Mouse (Mus musculus): ENCODE results near the gene Lcp2. TPM values are rescaled to one million over a fixed set of nuclear protein-coding genes. Genes with fewer than 3 reads are reported as not detected.

Lcp2 gene
- polyA plus RNA-seq, 1 experiment from 2014 or later = 9.5 TPM

DNA sequence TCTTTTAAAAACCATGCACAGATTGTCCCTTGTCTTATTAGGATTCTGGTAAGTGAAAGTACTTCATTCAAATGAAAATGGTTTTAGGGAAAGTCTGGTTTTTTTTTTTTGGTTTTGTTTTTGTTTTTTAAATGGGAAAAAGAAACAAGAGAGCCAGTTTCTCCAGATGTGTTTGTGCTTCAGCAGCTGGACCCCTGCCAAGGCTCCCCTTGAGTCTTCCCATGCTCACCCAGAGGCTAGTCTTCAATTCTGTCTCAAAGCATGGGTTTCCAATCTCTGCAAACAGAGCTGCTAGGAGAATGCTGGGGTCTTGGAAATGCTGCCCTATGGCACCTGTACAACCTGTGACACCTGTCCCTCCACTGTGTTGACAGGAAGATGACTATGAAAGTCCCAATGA, 23.9 kb downstream of the Lcp2 start:
- no peak for ATAC-seq (ENCODE audit: low read depth)
- Histone ChIP-seq H3K4me3 (ENCODE audit: low read depth, low read length) (no peak overlapping the region), H3K27me3 (ENCODE audit: control insufficient read depth, insufficient read depth, low read depth, low read length) (no peaks in the 10 kb centered on the region), H3K9me3 (replicated peaks; ENCODE audit: control insufficient read depth, low read length) (no peaks in the 10 kb centered on the region), H3K9ac (ENCODE audit: low read depth, low read length) (no peak overlapping the region), H3K27ac (ENCODE audit: low read length) (no peak overlapping the region), H3K4me2 (ENCODE audit: low read depth, low read length) (no peak overlapping the region), H3K4me1 (ENCODE audit: control insufficient read depth, low read depth, low read length) (no peaks in the 10 kb centered on the region; the same call in 1 of the 2 replicates), H3K36me3 (ENCODE audit: control insufficient read depth, insufficient read depth) (no peaks in the 10 kb centered on the region)

DNA sequence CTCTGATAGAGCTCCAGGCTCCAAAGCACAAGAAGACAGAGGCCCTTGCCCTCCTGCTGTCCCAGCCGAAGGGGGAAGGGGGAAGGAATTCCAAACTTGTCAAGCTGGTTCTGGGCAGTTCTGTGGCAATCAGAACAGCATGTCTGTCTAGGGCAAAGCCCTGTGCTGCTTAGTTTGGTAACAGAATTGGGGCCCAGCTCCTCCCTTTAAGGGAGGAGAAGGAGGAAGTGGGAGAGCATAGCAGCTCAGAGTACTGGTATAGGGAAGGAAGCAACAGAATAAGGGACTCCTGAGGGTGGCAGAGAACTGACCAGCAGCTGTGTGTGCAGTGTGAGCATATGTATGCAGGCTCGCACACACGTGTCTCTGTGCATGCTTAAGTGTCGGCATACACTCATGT, 25.6 kb downstream of the Lcp2 start:
- WGBS (ENCODE audit: insufficient replicate concordance) = 16% methylated on average over 4 of the region's 4 CpGs
- H3K9me3 ChIP-seq (replicated peaks; ENCODE audit: control insufficient read depth, low read length) = no peaks in the 10 kb centered on the region
- H3K27ac ChIP-seq (ENCODE audit: low read length) = 0 out of 2 replicates have a peak overlapping the region, but pooled peaks have one; percentile 9
- H3K36me3 ChIP-seq (ENCODE audit: control insufficient read depth, insufficient read depth) = no peaks in the 10 kb centered on the region
- H3K4me2 ChIP-seq (ENCODE audit: low read depth, low read length) = no peak overlapping the region
- H3K9ac ChIP-seq (ENCODE audit: low read depth, low read length) = no peak overlapping the region
- H3K4me3 ChIP-seq (ENCODE audit: low read depth, low read length) = no peak overlapping the region
- ATAC-seq (ENCODE audit: low read depth) = peak; percentile 54
- H3K4me1 ChIP-seq (ENCODE audit: control insufficient read depth, low read depth, low read length) = no peaks in the 10 kb centered on the region; the same call in 1 of the 2 replicates
- H3K27me3 ChIP-seq (ENCODE audit: control insufficient read depth, insufficient read depth, low read depth, low read length) = no peaks in the 10 kb centered on the region

DNA sequence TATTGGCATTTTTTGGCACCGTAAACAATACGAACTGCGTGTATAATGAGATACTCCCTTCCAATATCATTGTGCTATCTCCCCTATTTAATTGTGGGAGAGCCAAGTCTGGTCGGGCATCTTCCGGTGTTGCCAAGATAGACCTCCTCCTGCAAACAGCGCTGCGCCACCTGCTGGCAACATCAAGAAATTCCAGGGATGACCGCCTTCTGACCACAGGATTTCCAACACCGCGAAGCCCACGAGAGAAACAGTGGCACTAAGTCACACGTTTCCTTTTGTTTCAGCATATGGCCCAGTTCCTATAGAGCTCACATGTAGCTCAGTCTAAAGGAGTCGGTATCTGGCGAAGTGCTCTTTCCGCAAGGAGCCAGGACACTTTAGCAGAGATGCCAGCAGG, 27.1 kb downstream of the Lcp2 start:
- no peak for ATAC-seq (ENCODE audit: low read depth)
- no peak overlapping the region for H3K9ac ChIP-seq (ENCODE audit: low read depth, low read length)
- no peak overlapping the region for H3K4me3 ChIP-seq (ENCODE audit: low read depth, low read length)
- no peak overlapping the region for H3K4me2 ChIP-seq (ENCODE audit: low read depth, low read length)
- H3K9me3 ChIP-seq (replicated peaks; ENCODE audit: control insufficient read depth, low read length) = no peaks in the 10 kb centered on the region
- no peak overlapping the region for H3K27ac ChIP-seq (ENCODE audit: low read length)
- no peaks in the 10 kb centered on the region for H3K27me3 ChIP-seq (ENCODE audit: control insufficient read depth, insufficient read depth, low read depth, low read length)
- WGBS (ENCODE audit: insufficient replicate concordance) = 14% methylated on average over 15 of the region's 15 CpGs
- no peaks in the 10 kb centered on the region; the same call in 1 of the 2 replicates for H3K4me1 ChIP-seq (ENCODE audit: control insufficient read depth, low read depth, low read length)
- no peaks in the 10 kb centered on the region for H3K36me3 ChIP-seq (ENCODE audit: control insufficient read depth, insufficient read depth)

DNA sequence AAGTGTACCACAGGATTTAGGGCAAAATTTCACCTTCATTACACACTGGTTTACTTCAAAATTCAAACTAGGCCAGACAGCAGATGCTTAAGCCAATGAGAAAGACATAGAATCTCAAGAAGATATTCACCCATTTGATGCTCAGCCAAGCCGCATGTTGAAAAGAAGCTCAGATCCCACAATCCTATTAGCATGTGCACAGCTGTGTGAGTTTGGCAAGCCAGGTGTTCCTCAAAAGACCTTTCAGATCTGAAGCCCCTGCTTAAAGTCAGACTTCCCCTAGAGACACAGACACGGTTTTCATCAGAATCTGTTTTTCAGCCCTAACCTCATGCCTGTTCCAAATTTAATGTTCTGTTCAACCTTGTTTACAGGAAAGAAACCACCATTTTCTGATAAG, 31.1 kb downstream of the Lcp2 start:
- no peak for ATAC-seq (ENCODE audit: low read depth)
- Histone ChIP-seq H3K9me3 (replicated peaks; ENCODE audit: control insufficient read depth, low read length) (no peaks in the 10 kb centered on the region), H3K4me1 (ENCODE audit: control insufficient read depth, low read depth, low read length) (no peaks in the 10 kb centered on the region; the same call in 1 of the 2 replicates), H3K4me3 (ENCODE audit: low read depth, low read length) (no peak overlapping the region), H3K9ac (ENCODE audit: low read depth, low read length) (no peak overlapping the region), H3K36me3 (ENCODE audit: control insufficient read depth, insufficient read depth) (no peaks in the 10 kb centered on the region), H3K4me2 (ENCODE audit: low read depth, low read length) (no peak overlapping the region), H3K27me3 (ENCODE audit: control insufficient read depth, insufficient read depth, low read depth, low read length) (no peaks in the 10 kb centered on the region), H3K27ac (ENCODE audit: low read length) (no peak overlapping the region)
- 64% methylated on average over 2 of the region's 2 CpGs for WGBS (ENCODE audit: insufficient replicate concordance)

DNA sequence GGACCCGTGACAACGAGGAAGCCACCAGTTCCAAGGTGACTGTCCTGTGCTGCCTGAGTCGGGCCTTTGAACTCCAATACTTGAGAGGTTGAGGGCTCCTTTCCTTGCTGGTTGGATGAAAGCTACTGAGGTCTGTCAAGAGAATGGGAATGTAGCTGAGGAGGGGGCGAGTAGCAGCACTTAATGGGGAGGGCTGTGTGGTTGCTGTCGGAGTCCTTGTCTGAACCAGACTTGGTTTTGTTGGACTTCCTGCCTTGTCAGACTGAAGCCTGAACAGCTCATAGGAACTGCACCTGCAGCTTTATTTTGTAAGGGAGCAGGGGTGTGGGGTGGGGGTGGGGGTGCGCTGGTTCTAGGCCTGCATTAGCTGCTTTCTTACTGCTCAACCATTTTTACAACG, 31.9 kb downstream of the Lcp2 start:
- Histone ChIP-seq H3K9ac (ENCODE audit: low read depth, low read length) (no peak overlapping the region), H3K4me2 (ENCODE audit: low read depth, low read length) (no peak overlapping the region), H3K36me3 (ENCODE audit: control insufficient read depth, insufficient read depth) (no peaks in the 10 kb centered on the region), H3K9me3 (replicated peaks; ENCODE audit: control insufficient read depth, low read length) (no peaks in the 10 kb centered on the region), H3K27me3 (ENCODE audit: control insufficient read depth, insufficient read depth, low read depth, low read length) (no peaks in the 10 kb centered on the region), H3K4me3 (ENCODE audit: low read depth, low read length) (no peak overlapping the region), H3K4me1 (ENCODE audit: control insufficient read depth, low read depth, low read length) (no peaks in the 10 kb centered on the region), H3K27ac (ENCODE audit: low read length) (no peak overlapping the region)
- 59% methylated on average over 7 of the region's 7 CpGs for WGBS (ENCODE audit: insufficient replicate concordance)
- no peak for ATAC-seq (ENCODE audit: low read depth)

DNA sequence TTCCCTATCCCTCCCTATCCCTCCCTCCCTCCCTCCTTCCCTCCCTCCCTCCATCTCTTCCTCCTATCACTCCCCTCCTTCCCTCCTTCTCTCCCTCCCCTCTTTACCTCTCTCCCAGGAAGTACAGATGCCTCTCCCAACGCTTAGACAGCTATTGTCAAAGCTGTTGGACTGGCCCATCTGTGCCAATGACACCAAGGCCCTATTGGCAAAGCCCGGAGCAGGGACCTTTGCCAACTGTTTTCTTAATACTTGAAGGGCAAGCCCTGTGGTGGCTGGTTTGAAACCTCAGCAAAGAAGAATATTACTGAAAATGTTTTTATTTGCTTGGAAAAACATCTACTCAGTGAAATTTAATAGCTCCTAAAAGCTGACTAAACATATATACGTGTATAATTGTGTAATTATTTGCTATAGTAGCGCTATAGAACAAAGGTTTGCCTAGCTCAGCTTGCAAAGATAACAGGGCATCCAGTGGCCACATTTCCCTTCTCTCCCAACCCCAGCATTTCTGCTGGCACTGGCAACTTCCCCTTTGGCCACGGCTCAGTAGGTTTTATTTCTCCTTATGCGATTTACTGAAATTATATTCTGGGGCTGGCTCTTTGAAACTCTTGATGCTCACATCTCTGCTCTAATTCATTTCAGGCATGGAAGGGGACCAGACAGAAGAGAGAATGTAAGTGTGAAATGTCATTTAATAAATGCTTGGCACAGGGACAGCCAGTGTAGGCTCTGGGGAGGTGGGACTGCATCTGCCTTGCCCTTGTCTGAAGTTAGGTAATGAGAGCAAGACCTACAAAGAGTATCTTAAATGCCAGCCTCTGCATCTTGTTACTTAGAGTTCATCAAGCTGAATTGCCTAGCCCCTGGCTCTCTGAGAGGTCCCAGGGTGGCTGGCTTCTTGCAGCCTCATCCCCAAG, 33.1 kb downstream of the Lcp2 start:
- Histone ChIP-seq H3K9me3 (replicated peaks; ENCODE audit: control insufficient read depth, low read length) (no peaks in the 10 kb centered on the region), H3K27ac (ENCODE audit: low read length) (no peak overlapping the region), H3K27me3 (ENCODE audit: control insufficient read depth, insufficient read depth, low read depth, low read length) (no peaks in the 10 kb centered on the region), H3K9ac (ENCODE audit: low read depth, low read length) (no peak overlapping the region), H3K4me2 (ENCODE audit: low read depth, low read length) (no peak overlapping the region), H3K4me1 (ENCODE audit: control insufficient read depth, low read depth, low read length) (no peaks in the 10 kb centered on the region), H3K4me3 (ENCODE audit: low read depth, low read length) (no peak overlapping the region), H3K36me3 (ENCODE audit: control insufficient read depth, insufficient read depth) (no peaks in the 10 kb centered on the region)
- WGBS (ENCODE audit: insufficient replicate concordance) = 38% methylated on average over 6 of the region's 6 CpGs
- ATAC-seq (ENCODE audit: low read depth) = no peak

DNA sequence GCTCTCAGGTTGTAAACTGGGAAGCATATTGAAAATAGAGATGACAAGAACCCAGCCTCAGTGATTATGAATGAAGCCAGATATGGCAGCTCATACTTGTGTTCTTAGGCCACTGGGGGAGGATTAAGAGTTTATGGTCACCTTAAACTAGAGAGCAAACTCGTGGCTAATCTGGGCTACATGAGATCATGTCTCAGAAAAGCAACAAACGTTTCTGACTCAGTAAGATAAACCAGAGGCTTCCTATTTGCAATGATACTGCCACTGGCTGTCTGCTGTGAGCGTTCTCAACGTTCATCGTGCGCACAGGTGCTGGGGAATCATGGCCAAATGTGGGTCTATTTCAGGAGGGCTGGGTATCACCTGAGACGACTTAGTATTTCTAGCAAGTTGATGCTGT, 37.1 kb downstream of the Lcp2 start:
- H3K27me3 ChIP-seq (ENCODE audit: control insufficient read depth, insufficient read depth, low read depth, low read length) = no peaks in the 10 kb centered on the region
- 31% methylated on average over 7 of the region's 7 CpGs for WGBS (ENCODE audit: insufficient replicate concordance)
- no peaks in the 10 kb centered on the region for H3K9me3 ChIP-seq (replicated peaks; ENCODE audit: control insufficient read depth, low read length)
- H3K4me3 ChIP-seq (ENCODE audit: low read depth, low read length) = no peak overlapping the region
- no peaks in the 10 kb centered on the region for H3K4me1 ChIP-seq (ENCODE audit: control insufficient read depth, low read depth, low read length)
- ATAC-seq (ENCODE audit: low read depth) = no peak
- H3K4me2 ChIP-seq (ENCODE audit: low read depth, low read length) = no peak overlapping the region
- no peak overlapping the region for H3K27ac ChIP-seq (ENCODE audit: low read length)
- no peak overlapping the region for H3K9ac ChIP-seq (ENCODE audit: low read depth, low read length)
- no peaks in the 10 kb centered on the region for H3K36me3 ChIP-seq (ENCODE audit: control insufficient read depth, insufficient read depth)

DNA sequence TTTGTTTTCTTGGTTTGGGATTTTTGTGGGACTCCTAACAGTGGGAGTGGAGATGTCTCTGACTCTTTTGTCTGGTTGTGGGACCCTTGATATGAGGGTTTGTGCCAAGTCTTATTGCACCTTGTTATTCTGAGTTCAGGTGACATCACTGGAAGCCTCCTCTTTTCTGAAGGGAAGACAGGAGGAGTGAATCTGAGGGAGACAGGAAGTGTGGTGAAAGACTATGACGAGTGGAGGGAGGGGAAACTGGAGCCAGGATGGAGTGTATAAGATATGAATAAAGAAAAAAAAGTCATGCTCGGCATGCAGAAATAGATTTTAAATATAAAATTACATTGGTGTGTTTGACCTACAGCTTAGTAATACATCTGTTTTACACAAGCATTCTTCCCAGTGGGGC, 37.9 kb downstream of the Lcp2 start:
- Histone ChIP-seq H3K4me3 (ENCODE audit: low read depth, low read length) (no peak overlapping the region), H3K9ac (ENCODE audit: low read depth, low read length) (no peak overlapping the region), H3K4me1 (ENCODE audit: control insufficient read depth, low read depth, low read length) (no peaks in the 10 kb centered on the region), H3K27ac (ENCODE audit: low read length) (no peak overlapping the region), H3K4me2 (ENCODE audit: low read depth, low read length) (no peak overlapping the region), H3K9me3 (replicated peaks; ENCODE audit: control insufficient read depth, low read length) (no peaks in the 10 kb centered on the region), H3K36me3 (ENCODE audit: control insufficient read depth, insufficient read depth) (no peaks in the 10 kb centered on the region), H3K27me3 (ENCODE audit: control insufficient read depth, insufficient read depth, low read depth, low read length) (no peaks in the 10 kb centered on the region)
- WGBS (ENCODE audit: insufficient replicate concordance) = 29% methylated on average over 2 of the region's 2 CpGs
- no peak for ATAC-seq (ENCODE audit: low read depth)

DNA sequence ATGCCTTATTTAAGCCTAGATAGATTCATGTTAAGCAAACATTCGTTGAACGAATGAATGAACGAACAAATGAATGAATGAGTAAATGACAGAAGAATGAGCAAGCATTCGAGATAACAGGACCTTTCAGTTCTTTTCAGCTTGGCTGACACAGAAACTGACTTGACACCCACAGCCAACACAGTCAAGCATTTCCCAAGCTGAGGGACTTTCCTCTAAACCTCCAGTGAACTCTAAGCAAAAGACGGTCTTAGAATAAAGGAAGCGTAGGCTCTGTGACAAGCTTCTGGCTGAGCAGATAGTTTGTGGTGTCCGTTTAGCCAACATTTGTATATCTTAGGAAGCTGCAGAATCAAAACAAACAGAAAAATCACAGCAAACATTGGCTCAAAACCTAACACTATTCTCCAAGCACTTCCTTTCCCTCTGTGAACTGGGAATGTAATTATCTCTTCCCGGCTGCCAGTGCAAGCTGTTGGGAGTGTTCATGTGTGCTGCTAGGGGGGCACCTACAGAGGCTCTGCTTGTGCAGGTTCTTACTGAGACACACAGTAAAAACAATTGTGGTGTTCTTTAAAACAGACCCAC, 39.5 kb downstream of the Lcp2 start:
- no peak overlapping the region for H3K4me3 ChIP-seq (ENCODE audit: low read depth, low read length)
- no peak overlapping the region for H3K4me2 ChIP-seq (ENCODE audit: low read depth, low read length)
- H3K27me3 ChIP-seq (ENCODE audit: control insufficient read depth, insufficient read depth, low read depth, low read length) = no peaks in the 10 kb centered on the region
- no peak overlapping the region for H3K9ac ChIP-seq (ENCODE audit: low read depth, low read length)
- H3K36me3 ChIP-seq (ENCODE audit: control insufficient read depth, insufficient read depth) = no peaks in the 10 kb centered on the region
- H3K9me3 ChIP-seq (replicated peaks; ENCODE audit: control insufficient read depth, low read length) = no peaks in the 10 kb centered on the region
- no peaks in the 10 kb centered on the region for H3K4me1 ChIP-seq (ENCODE audit: control insufficient read depth, low read depth, low read length)
- H3K27ac ChIP-seq (ENCODE audit: low read length) = no peak overlapping the region
- ATAC-seq (ENCODE audit: low read depth) = no peak
- 66% methylated on average over 8 of the region's 8 CpGs for WGBS (ENCODE audit: insufficient replicate concordance)
